Mouse (Mus musculus) heart, embryonic 13.5 days (tissue): ENCODE data around the gene Gm8947. TPM values are rescaled to one million over a fixed set of nuclear protein-coding genes. Genes with fewer than 3 reads are reported as not detected.
"Not testable (repeated sequence)": the region's sequence is repeated elsewhere in the genome, so short reads cannot be mapped to it uniquely, and the experiment has no call there.

Experiments
- ATAC-seq: fragments of 200-750 bp; cut with Nextera tagmentation; 2 replicates; pipeline ENCODE4 v1.8.0; 2017; ENCODE audit warnings: moderate TSS enrichment; ENCODE audit not compliant: insufficient number of reproducible peaks, low FRiP score, low TSS enrichment; ENCODE audit errors: extremely low read depth
- H3K27ac ChIP-seq: fragments of 300-500 bp; sonication (generic); replicated peaks from 2 replicates; pipeline ENCODE4 v1.5.1; 2015; ENCODE audit warnings: moderate library complexity, mild to moderate bottlenecking, inconsistent platforms
- H3K27me3 ChIP-seq: fragments of 300-500 bp; sonication (generic); replicated peaks from 2 replicates; pipeline ENCODE4 v1.6.1; 2015; ENCODE audit warnings: mild to moderate bottlenecking, inconsistent platforms
- H3K36me3 ChIP-seq: fragments of 300-500 bp; sonication (generic); 2 replicates; pipeline ENCODE4 v1.6.1; 2015; ENCODE audit warnings: mild to moderate bottlenecking, inconsistent platforms
- H3K4me1 ChIP-seq: fragments of 300-500 bp; sonication (generic); 2 replicates; pipeline ENCODE4 v1.6.1; 2015; ENCODE audit warnings: inconsistent platforms
- H3K4me2 ChIP-seq: fragments of 300-500 bp; sonication (generic); 2 replicates; pipeline ENCODE4 v1.6.1; 2015; ENCODE audit warnings: inconsistent platforms, mild to moderate bottlenecking, moderate library complexity
- H3K4me3 ChIP-seq: fragments of 300-500 bp; sonication (generic); 2 replicates; pipeline ENCODE4 v1.5.1; 2015; ENCODE audit warnings: moderate library complexity, mild to moderate bottlenecking, inconsistent platforms
- H3K9ac ChIP-seq: fragments of 300-500 bp; sonication (generic); 2 replicates; pipeline ENCODE4 v1.6.1; 2015; ENCODE audit warnings: inconsistent platforms, mild to moderate bottlenecking, moderate library complexity
- H3K9me3 ChIP-seq: fragments of 300-500 bp; sonication (generic); 2 replicates; pipeline ENCODE4 v1.6.1; 2016; ENCODE audit warnings: inconsistent platforms
- WGBS: fragments of 180-500 bp; shearing (Covaris S2); methylation state at CpG from one replicate; pipeline ENCODE4 v1.1.7; 2015; ENCODE audit warnings: mixed read lengths; 5-methylcytosine and 5-hydroxymethylcytosine counted together
- polyA plus RNA-seq: library from polyadenylated mRNA; unstranded; fragments of >200 nt; fragmentation: Nextera tagmentation; extraction: Ambion mirVana; gene quantifications from 2 replicates; pipeline ENCODE4 v1.2.1, GENCODE M21; 2015

Gene Gm8947
- polyA plus RNA-seq: 0.17 and 0.37 TPM in 2 replicates

- 17% methylated on average over 1 of the region's 7 CpGs for WGBS
- H3K9me3 ChIP-seq, H3K27ac ChIP-seq, ATAC-seq, H3K4me1 ChIP-seq, H3K36me3 ChIP-seq, H3K4me3 ChIP-seq, H3K27me3 ChIP-seq, H3K9ac ChIP-seq, H3K4me2 ChIP-seq: not testable (repeated sequence)
Observed at GRCm38 (mm10) chr1:151192075-151192474, at the start of gene Gm8947. Gene Gm8947 (plus strand): TSS chr1:151192376.

GRCm38 (mm10) chr1:151144471-151145146, 47.6 kb upstream of the Gm8947 start:
- H3K4me1 ChIP-seq: peaks cover 15% of the 10 kb centered on the region
- 0 out of 2 replicates have a peak overlapping the region, but pooled peaks have one; percentile 9 for H3K4me2 ChIP-seq
- no peaks in the 10 kb centered on the region for H3K9me3 ChIP-seq
- no peak overlapping the region for H3K4me3 ChIP-seq
- WGBS: 19% methylated on average over 6 of the region's 6 CpGs
- peak overlapping the region; percentile 78 for H3K27ac ChIP-seq
- no peak overlapping the region for H3K9ac ChIP-seq
- H3K27me3 ChIP-seq: no peaks in the 10 kb centered on the region
- no peak for ATAC-seq
- H3K36me3 ChIP-seq: no peaks in the 10 kb centered on the region

GRCm38 (mm10) chr1:151147801-151148200, 44.4 kb upstream of the Gm8947 start:
- Histone ChIP-seq H3K4me2 (no peak overlapping the region), H3K9me3 (no peaks in the 10 kb centered on the region), H3K27ac (no peak overlapping the region), H3K4me1 (peaks cover 33% of the 10 kb centered on the region), H3K4me3 (no peak overlapping the region), H3K36me3 (no peaks in the 10 kb centered on the region), H3K9ac (no peak overlapping the region), H3K27me3 (no peaks in the 10 kb centered on the region)
- ATAC-seq: no peak

- H3K4me2 ChIP-seq: no peak overlapping the region
- no peaks in the 10 kb centered on the region for H3K9me3 ChIP-seq
- no peak overlapping the region for H3K9ac ChIP-seq
- no peaks in the 10 kb centered on the region for H3K27me3 ChIP-seq
- ATAC-seq: no peak
- no peak overlapping the region for H3K4me3 ChIP-seq
- H3K4me1 ChIP-seq: peaks cover 31% of the 10 kb centered on the region
- WGBS: 89% methylated on average over 7 of the region's 7 CpGs
- no peak overlapping the region for H3K27ac ChIP-seq
- H3K36me3 ChIP-seq: no peaks in the 10 kb centered on the region
Observed at GRCm38 (mm10) chr1:151150211-151150610, 42.0 kb upstream of the Gm8947 start.

- Histone ChIP-seq H3K9ac (no peak overlapping the region), H3K4me1 (peaks cover 30% of the 10 kb centered on the region), H3K36me3 (no peaks in the 10 kb centered on the region), H3K4me2 (no peak overlapping the region), H3K27me3 (no peaks in the 10 kb centered on the region), H3K4me3 (no peak overlapping the region), H3K27ac (no peak overlapping the region), H3K9me3 (no peaks in the 10 kb centered on the region)
- no peak for ATAC-seq
- WGBS: 69% methylated on average over 2 of the region's 2 CpGs
Observed at GRCm38 (mm10) chr1:151151089-151151488, 41.1 kb upstream of the Gm8947 start.

GRCm38 (mm10) chr1:151153056-151153652, 39.0 kb upstream of the Gm8947 start:
- Histone ChIP-seq H3K27ac (peak overlapping the region; percentile 55), H3K9me3 (no peaks in the 10 kb centered on the region), H3K4me1 (peaks cover 49% of the 10 kb centered on the region), H3K4me3 (no peak overlapping the region), H3K27me3 (no peaks in the 10 kb centered on the region), H3K36me3 (no peaks in the 10 kb centered on the region), H3K9ac (no peak overlapping the region; the same call in 1 of the 2 replicates), H3K4me2 (no peak overlapping the region)
- 29% methylated on average over 6 of the region's 6 CpGs for WGBS
- ATAC-seq: no peak

GRCm38 (mm10) chr1:151154131-151154530, 38.0 kb upstream of the Gm8947 start:
- H3K4me2 ChIP-seq, H3K27me3 ChIP-seq, H3K4me3 ChIP-seq, H3K9me3 ChIP-seq, H3K36me3 ChIP-seq, H3K9ac ChIP-seq, ATAC-seq: not testable (repeated sequence)
- WGBS: 81% methylated on average over 9 of the region's 9 CpGs
- Histone ChIP-seq H3K27ac (0 out of 2 replicates have a peak overlapping the region, but pooled peaks have one; percentile 55), H3K4me1 (peaks cover 49% of the 10 kb centered on the region)

GRCm38 (mm10) chr1:151156129-151156528, 36.0 kb upstream of the Gm8947 start:
- Histone ChIP-seq H3K36me3 (no peaks in the 10 kb centered on the region), H3K27me3 (no peaks in the 10 kb centered on the region), H3K9me3 (no peaks in the 10 kb centered on the region), H3K27ac (0 out of 2 replicates have a peak overlapping the region, but pooled peaks have one; percentile 24), H3K4me1 (peaks cover 46% of the 10 kb centered on the region), H3K4me3 (no peak overlapping the region), H3K9ac (no peak overlapping the region), H3K4me2 (no peak overlapping the region)
- whole genome bisulfite sequencing: 80% methylated on average over 3 of the region's 3 CpGs
- ATAC-seq: no peak

- Histone ChIP-seq H3K9me3 (no peaks in the 10 kb centered on the region), H3K9ac (0 out of 2 replicates have a peak overlapping the region, but pooled peaks have one; percentile 12), H3K4me3 (no peak overlapping the region), H3K4me2 (peak overlapping the region; percentile 13; the same call in 1 of the 2 replicates), H3K36me3 (no peaks in the 10 kb centered on the region), H3K27ac (peak overlapping the region; percentile 24; the same call in 1 of the 2 replicates), H3K27me3 (no peaks in the 10 kb centered on the region), H3K4me1 (peaks cover 39% of the 10 kb centered on the region)
- ATAC-seq: no peak; the same call in 1 of the 2 replicates
- 27% methylated on average over 7 of the region's 7 CpGs for WGBS
Observed at GRCm38 (mm10) chr1:151156777-151157632, 35.2 kb upstream of the Gm8947 start.

- Histone ChIP-seq H3K9me3 (no peaks in the 10 kb centered on the region), H3K4me3 (no peak overlapping the region), H3K9ac (no peak overlapping the region), H3K4me1 (peaks cover 27% of the 10 kb centered on the region), H3K27ac (no peak overlapping the region), H3K4me2 (no peak overlapping the region), H3K36me3 (no peaks in the 10 kb centered on the region), H3K27me3 (no peaks in the 10 kb centered on the region)
- no peak for ATAC-seq
- 77% methylated on average over 9 of the region's 9 CpGs for WGBS
Observed at GRCm38 (mm10) chr1:151157963-151158856, 34.0 kb upstream of the Gm8947 start.
